Mouse (Mus musculus): ENCODE data around the gene Dnase1l1. TPM values are rescaled to one million over a fixed set of nuclear protein-coding genes. Genes with fewer than 3 reads are reported as not detected.
A peak's percentile ranks its signal among the peaks of the same experiment; 100 is the strongest.

The Dnase1l1 gene
- polyA plus RNA-seq, 1 experiment from 2014 or later = 10.6 TPM

GRCm38 (mm10) chrX:74273422-74274322 lies 8.5 kb downstream of the Dnase1l1 start:
- DNase-seq (ENCODE audit: low spot score) (no peak), ATAC-seq (replicated peaks; ENCODE audit: low FRiP score, low TSS enrichment, low read depth) (no peak)
- Histone ChIP-seq H3K4me3 (ENCODE audit: low read depth, low read length) (no peak overlapping the region), H3K9me3 (ENCODE audit: control insufficient read depth, low read length) (no peaks in the 10 kb centered on the region), H3K27ac (ENCODE audit: low read depth) (no peak overlapping the region), H3K4me1 (replicated peaks; ENCODE audit: control insufficient read depth, insufficient read depth, low read length) (no peaks in the 10 kb centered on the region), H3K36me3 (ENCODE audit: control insufficient read depth, insufficient read depth, low read length) (peaks cover 8% of the 10 kb centered on the region; the same call in 1 of the 2 replicates), H3K27me3 (replicated peaks; ENCODE audit: control insufficient read depth, insufficient read depth, low read length) (no peaks in the 10 kb centered on the region), H3K4me2 (ENCODE audit: low read length) (no peak overlapping the region), H3K9ac (ENCODE audit: low read length) (no peak overlapping the region)
- WGBS = 36% methylated on average over 10 of the region's 10 CpGs

- no peaks in the 10 kb centered on the region for H3K9me3 ChIP-seq (ENCODE audit: control insufficient read depth, low read length)
- peak overlapping the region; percentile 49 for H3K4me2 ChIP-seq (ENCODE audit: low read length)
- peak overlapping the region; percentile 91 for H3K9ac ChIP-seq (ENCODE audit: low read length)
- H3K27ac ChIP-seq (ENCODE audit: low read depth) = peak overlapping the region; percentile 80
- H3K4me3 ChIP-seq (ENCODE audit: low read depth, low read length) = peak overlapping the region; percentile 61
- H3K4me1 ChIP-seq (replicated peaks; ENCODE audit: control insufficient read depth, insufficient read depth, low read length) = no peaks in the 10 kb centered on the region
- DNase-seq (ENCODE audit: low spot score) = peak; percentile 68
- peaks cover 8% of the 10 kb centered on the region; the same call in 1 of the 2 replicates for H3K36me3 ChIP-seq (ENCODE audit: control insufficient read depth, insufficient read depth, low read length)
- no peaks in the 10 kb centered on the region for H3K27me3 ChIP-seq (replicated peaks; ENCODE audit: control insufficient read depth, insufficient read depth, low read length)
- 10% methylated on average over 27 of the region's 27 CpGs for WGBS
- ATAC-seq (replicated peaks; ENCODE audit: low FRiP score, low TSS enrichment, low read depth) = no peak
These were observed 11.1 kb downstream of the Dnase1l1 start for GRCm38 (mm10) chrX:74270902-74271551.

- Histone ChIP-seq H3K27me3 (replicated peaks; ENCODE audit: control insufficient read depth, insufficient read depth, low read length) (no peaks in the 10 kb centered on the region), H3K4me3 (ENCODE audit: low read depth, low read length) (peak within 1 kb of the TSS; percentile 61), H3K27ac (ENCODE audit: low read depth) (peak within 1 kb of the TSS; percentile 94), H3K36me3 (ENCODE audit: control insufficient read depth, insufficient read depth, low read length) (peaks cover 8% of the 10 kb centered on the region; the same call in 1 of the 2 replicates), H3K9me3 (ENCODE audit: control insufficient read depth, low read length) (no peaks in the 10 kb centered on the region), H3K4me1 (replicated peaks; ENCODE audit: control insufficient read depth, insufficient read depth, low read length) (no peaks in the 10 kb centered on the region), H3K4me2 (ENCODE audit: low read length) (peak within 1 kb of the TSS; percentile 49), H3K9ac (ENCODE audit: low read length) (peak within 1 kb of the TSS; percentile 91)
- ATAC-seq (replicated peaks; ENCODE audit: low FRiP score, low TSS enrichment, low read depth) (peak; percentile 96), DNase-seq (ENCODE audit: low spot score) (peak; percentile 93)
- WGBS = 12% methylated on average over 42 of the region's 42 CpGs
These were observed 11.9 kb downstream of the Dnase1l1 start, which contains the start of gene Rpl10 for GRCm38 (mm10) chrX:74270062-74270901. Rpl10 (plus strand) TSS chrX:74270812.

GRCm38 (mm10) chrX:74269736-74270061 lies 12.4 kb downstream of the Dnase1l1 start:
- no peak for DNase-seq (ENCODE audit: low spot score)
- 23% methylated on average over 3 of the region's 3 CpGs for WGBS
- peaks cover 8% of the 10 kb centered on the region; the same call in 1 of the 2 replicates for H3K36me3 ChIP-seq (ENCODE audit: control insufficient read depth, insufficient read depth, low read length)

GRCm38 (mm10) chrX:74257746-74258145 lies 24.4 kb downstream of the Dnase1l1 start:
- no peak for ATAC-seq (replicated peaks; ENCODE audit: low FRiP score, low TSS enrichment, low read depth)
- Histone ChIP-seq H3K4me1 (replicated peaks; ENCODE audit: control insufficient read depth, insufficient read depth, low read length) (no peaks in the 10 kb centered on the region), H3K4me3 (ENCODE audit: low read depth, low read length) (no peak overlapping the region), H3K27me3 (replicated peaks; ENCODE audit: control insufficient read depth, insufficient read depth, low read length) (no peaks in the 10 kb centered on the region), H3K27ac (ENCODE audit: low read depth) (no peak overlapping the region), H3K4me2 (ENCODE audit: low read length) (no peak overlapping the region), H3K36me3 (ENCODE audit: control insufficient read depth, insufficient read depth, low read length) (peaks cover 18% of the 10 kb centered on the region; the same call in 1 of the 2 replicates), H3K9ac (ENCODE audit: low read length) (no peak overlapping the region), H3K9me3 (ENCODE audit: control insufficient read depth, low read length) (no peaks in the 10 kb centered on the region)
- no peak for DNase-seq (ENCODE audit: low spot score)
- 95% methylated on average over 3 of the region's 3 CpGs for WGBS

More at GRCm38 (mm10) chrX:74269736-74270061, 12.4 kb downstream of the Dnase1l1 start:
- Histone ChIP-seq H3K4me1 (replicated peaks; ENCODE audit: control insufficient read depth, insufficient read depth, low read length) (no peaks in the 10 kb centered on the region), H3K27ac (ENCODE audit: low read depth) (peak overlapping the region; percentile 94), H3K4me2 (ENCODE audit: low read length) (peak overlapping the region; percentile 46), H3K9ac (ENCODE audit: low read length) (peak overlapping the region; percentile 56), H3K27me3 (replicated peaks; ENCODE audit: control insufficient read depth, insufficient read depth, low read length) (no peaks in the 10 kb centered on the region), H3K9me3 (ENCODE audit: control insufficient read depth, low read length) (no peaks in the 10 kb centered on the region), H3K4me3 (ENCODE audit: low read depth, low read length) (peak overlapping the region; percentile 61)
- peak; percentile 39 for ATAC-seq (replicated peaks; ENCODE audit: low FRiP score, low TSS enrichment, low read depth)

GRCm38 (mm10) chrX:74254888-74255565 lies 27.1 kb downstream of the Dnase1l1 start:
- Histone ChIP-seq H3K4me2 (ENCODE audit: low read length) (peak overlapping the region; percentile 62), H3K36me3 (ENCODE audit: control insufficient read depth, insufficient read depth, low read length) (peaks cover 18% of the 10 kb centered on the region; the same call in 1 of the 2 replicates), H3K27me3 (replicated peaks; ENCODE audit: control insufficient read depth, insufficient read depth, low read length) (no peaks in the 10 kb centered on the region), H3K4me1 (replicated peaks; ENCODE audit: control insufficient read depth, insufficient read depth, low read length) (no peaks in the 10 kb centered on the region), H3K9ac (ENCODE audit: low read length) (peak overlapping the region; percentile 73), H3K4me3 (ENCODE audit: low read depth, low read length) (peak overlapping the region; percentile 56), H3K9me3 (ENCODE audit: control insufficient read depth, low read length) (no peaks in the 10 kb centered on the region), H3K27ac (ENCODE audit: low read depth) (peak overlapping the region; percentile 93)
- WGBS = 22% methylated on average over 30 of the region's 31 CpGs
- ATAC-seq (replicated peaks; ENCODE audit: low FRiP score, low TSS enrichment, low read depth) (peak; percentile 22; the same call in 1 of the 2 replicates), DNase-seq (ENCODE audit: low spot score) (no peak)

- H3K9me3 ChIP-seq (ENCODE audit: control insufficient read depth, low read length) = no peaks in the 10 kb centered on the region
- WGBS = 17% methylated on average over 39 of the region's 39 CpGs
- H3K36me3 ChIP-seq (ENCODE audit: control insufficient read depth, insufficient read depth, low read length) = peaks cover 18% of the 10 kb centered on the region; the same call in 1 of the 2 replicates
- peak; percentile 89 for DNase-seq (ENCODE audit: low spot score)
- peak within 1 kb of the TSS; percentile 56 for H3K4me3 ChIP-seq (ENCODE audit: low read depth, low read length)
- peak; percentile 98 for ATAC-seq (replicated peaks; ENCODE audit: low FRiP score, low TSS enrichment, low read depth)
- peak within 1 kb of the TSS; percentile 93 for H3K27ac ChIP-seq (ENCODE audit: low read depth)
- H3K4me2 ChIP-seq (ENCODE audit: low read length) = peak within 1 kb of the TSS; percentile 62
- peak within 1 kb of the TSS; percentile 73 for H3K9ac ChIP-seq (ENCODE audit: low read length)
- H3K4me1 ChIP-seq (replicated peaks; ENCODE audit: control insufficient read depth, insufficient read depth, low read length) = no peaks in the 10 kb centered on the region
- H3K27me3 ChIP-seq (replicated peaks; ENCODE audit: control insufficient read depth, insufficient read depth, low read length) = no peaks in the 10 kb centered on the region
These were observed 27.8 kb downstream of the Dnase1l1 start, which contains the start of gene Emd for GRCm38 (mm10) chrX:74254153-74254887. Emd (plus strand) TSS chrX:74254687.

Data from intestine, embryonic 14.5 days (tissue).